Mouse (Mus musculus) heart, embryonic 12.5 days (tissue): ENCODE results near the gene Trabd. TPM values are rescaled to one million over a fixed set of nuclear protein-coding genes. Genes with fewer than 3 reads are reported as not detected.
A peak's percentile ranks its signal among the peaks of the same experiment; 100 is the strongest.

ENCODE experiments used
- ATAC-seq: fragments of 200-750 bp; cut with Nextera tagmentation; 2 replicates; pipeline ENCODE4 v1.8.0; 2017; ENCODE audit warnings: moderate TSS enrichment, moderate library complexity; ENCODE audit not compliant: insufficient number of reproducible peaks, low FRiP score
- H3K27ac ChIP-seq: fragments of 300-500 bp; sonication (generic); 2 replicates; pipeline ENCODE4 v1.5.1; 2016; ENCODE audit warnings: mild to moderate bottlenecking, moderate library complexity; ENCODE audit not compliant: poor library complexity, severe bottlenecking
- H3K27me3 ChIP-seq: fragments of 300-500 bp; sonication (generic); replicated peaks from 2 replicates; pipeline ENCODE4 v1.6.1; 2016; ENCODE audit warnings: mild to moderate bottlenecking, moderate library complexity
- H3K36me3 ChIP-seq: fragments of 300-500 bp; sonication (generic); 2 replicates; pipeline ENCODE4 v1.6.1; 2016; ENCODE audit warnings: mild to moderate bottlenecking, moderate library complexity
- H3K4me1 ChIP-seq: fragments of 300-500 bp; sonication (generic); replicated peaks from 2 replicates; pipeline ENCODE4 v1.6.1; 2016; ENCODE audit warnings: mild to moderate bottlenecking
- H3K4me2 ChIP-seq: fragments of 300-500 bp; sonication (generic); 2 replicates; pipeline ENCODE4 v1.6.1; 2016; ENCODE audit warnings: mild to moderate bottlenecking, moderate library complexity
- H3K4me3 ChIP-seq: fragments of 300-500 bp; sonication (generic); 2 replicates; pipeline ENCODE4 v1.5.1; 2016; ENCODE audit warnings: mild to moderate bottlenecking
- H3K9ac ChIP-seq: fragments of 300-500 bp; sonication (generic); 2 replicates; pipeline ENCODE4 v1.6.1; 2016; ENCODE audit warnings: mild to moderate bottlenecking, moderate library complexity
- H3K9me3 ChIP-seq: fragments of 300-500 bp; sonication (generic); replicated peaks from 2 replicates; pipeline ENCODE4 v1.6.1; 2016; ENCODE audit warnings: mild to moderate bottlenecking, moderate library complexity
- WGBS: fragments of 180-500 bp; shearing (Covaris S2); methylation state at CpG from one replicate; pipeline ENCODE4 v1.1.7; 2016; 5-methylcytosine and 5-hydroxymethylcytosine counted together
- polyA plus RNA-seq: library from polyadenylated mRNA; unstranded; fragments of >200 nt; fragmentation: Nextera tagmentation; extraction: Ambion mirVana; gene quantifications from 2 replicates; pipeline ENCODE4 v1.2.1, GENCODE M21; 2016

Gene Trabd
- polyA plus RNA-seq, 1 experiment from 2014 or later, result 51.7 TPM

- Histone ChIP-seq H3K4me1 (peaks cover 10% of the 10 kb centered on the region), H3K27ac (no peak overlapping the region), H3K27me3 (no peaks in the 10 kb centered on the region), H3K9ac (no peak overlapping the region), H3K36me3 (peaks cover 76% of the 10 kb centered on the region), H3K4me3 (no peak overlapping the region), H3K9me3 (no peaks in the 10 kb centered on the region), H3K4me2 (no peak overlapping the region)
- 97% methylated on average over 1 of the region's 1 CpGs for WGBS
- no peak for ATAC-seq
Measured at GRCm38 (mm10) chr15:89083906-89084305, 9.0 kb downstream of the Trabd start.

GRCm38 (mm10) chr15:89084826-89085225 is 9.9 kb downstream of the Trabd start:
- WGBS, result 86% methylated on average over 2 of the region's 2 CpGs
- H3K9me3 ChIP-seq, result no peaks in the 10 kb centered on the region
- no peak for ATAC-seq
- H3K4me1 ChIP-seq, result peaks cover 13% of the 10 kb centered on the region
- H3K27ac ChIP-seq, result no peak overlapping the region
- peaks cover 70% of the 10 kb centered on the region for H3K36me3 ChIP-seq
- H3K4me2 ChIP-seq, result no peak overlapping the region
- no peak overlapping the region for H3K4me3 ChIP-seq
- H3K9ac ChIP-seq, result no peak overlapping the region
- H3K27me3 ChIP-seq, result no peaks in the 10 kb centered on the region

GRCm38 (mm10) chr15:89088607-89089247 is 13.8 kb downstream of the Trabd start, which contains the start of gene Selenoo:
Selenoo (plus strand) TSS chr15:89089084.
- Histone ChIP-seq H3K27me3 (no peaks in the 10 kb centered on the region), H3K27ac (peak within 1 kb of the TSS; percentile 69), H3K4me2 (peak within 1 kb of the TSS; percentile 99), H3K4me3 (peak within 1 kb of the TSS; percentile 93), H3K36me3 (peaks cover 48% of the 10 kb centered on the region), H3K9me3 (no peaks in the 10 kb centered on the region), H3K9ac (peak within 1 kb of the TSS; percentile 96), H3K4me1 (peaks cover 19% of the 10 kb centered on the region)
- ATAC-seq, result peak; percentile 93
- WGBS, result 3% methylated on average over 37 of the region's 38 CpGs

- H3K9me3 ChIP-seq, result no peaks in the 10 kb centered on the region
- peak overlapping the region; percentile 96 for H3K9ac ChIP-seq
- WGBS, result 2% methylated on average over 68 of the region's 68 CpGs
- no peaks in the 10 kb centered on the region for H3K27me3 ChIP-seq
- H3K36me3 ChIP-seq, result peaks cover 48% of the 10 kb centered on the region
- H3K4me2 ChIP-seq, result peak overlapping the region; percentile 99
- peak; percentile 76 for ATAC-seq
- peak overlapping the region; percentile 93 for H3K4me3 ChIP-seq
- H3K4me1 ChIP-seq, result peaks cover 19% of the 10 kb centered on the region
- H3K27ac ChIP-seq, result peak overlapping the region; percentile 69; the same call in 1 of the 2 replicates
Measured at GRCm38 (mm10) chr15:89089248-89090051, 14.5 kb downstream of the Trabd start.

GRCm38 (mm10) chr15:89090662-89091061 is 15.7 kb downstream of the Trabd start:
- Histone ChIP-seq H3K36me3 (peaks cover 48% of the 10 kb centered on the region), H3K9ac (no peak overlapping the region), H3K27me3 (no peaks in the 10 kb centered on the region), H3K27ac (no peak overlapping the region), H3K4me3 (no peak overlapping the region), H3K9me3 (no peaks in the 10 kb centered on the region), H3K4me1 (peaks cover 19% of the 10 kb centered on the region), H3K4me2 (no peak overlapping the region)
- ATAC-seq, result no peak
- WGBS, result 88% methylated on average over 4 of the region's 4 CpGs

GRCm38 (mm10) chr15:89092181-89092580 is 17.3 kb downstream of the Trabd start:
- Histone ChIP-seq H3K27me3 (no peaks in the 10 kb centered on the region), H3K4me1 (peaks cover 19% of the 10 kb centered on the region), H3K27ac (no peak overlapping the region), H3K9me3 (no peaks in the 10 kb centered on the region), H3K4me2 (no peak overlapping the region), H3K36me3 (peaks cover 48% of the 10 kb centered on the region), H3K9ac (no peak overlapping the region), H3K4me3 (no peak overlapping the region)
- ATAC-seq, result no peak
- 78% methylated on average over 5 of the region's 5 CpGs for WGBS

GRCm38 (mm10) chr15:89097450-89097849 is 22.5 kb downstream of the Trabd start:
- Histone ChIP-seq H3K4me2 (no peak overlapping the region), H3K27ac (no peak overlapping the region), H3K36me3 (peaks cover 99% of the 10 kb centered on the region), H3K9ac (no peak overlapping the region), H3K9me3 (no peaks in the 10 kb centered on the region), H3K4me1 (no peaks in the 10 kb centered on the region), H3K4me3 (no peak overlapping the region), H3K27me3 (no peaks in the 10 kb centered on the region)
- WGBS, result 92% methylated on average over 5 of the region's 5 CpGs
- no peak for ATAC-seq

- H3K9me3 ChIP-seq, result no peaks in the 10 kb centered on the region
- H3K27me3 ChIP-seq, result no peaks in the 10 kb centered on the region
- H3K4me1 ChIP-seq, result no peaks in the 10 kb centered on the region
- peaks cover 99% of the 10 kb centered on the region for H3K36me3 ChIP-seq
- H3K9ac ChIP-seq, result no peak overlapping the region
- H3K4me2 ChIP-seq, result no peak overlapping the region
- H3K27ac ChIP-seq, result no peak overlapping the region
- WGBS, result 84% methylated on average over 7 of the region's 7 CpGs
- no peak for ATAC-seq
- no peak overlapping the region for H3K4me3 ChIP-seq
Measured at GRCm38 (mm10) chr15:89098616-89099015, 23.7 kb downstream of the Trabd start.

GRCm38 (mm10) chr15:89100823-89101222 is 25.9 kb downstream of the Trabd start:
- Histone ChIP-seq H3K9me3 (no peaks in the 10 kb centered on the region), H3K36me3 (peaks cover 98% of the 10 kb centered on the region), H3K9ac (no peak overlapping the region), H3K4me3 (no peak overlapping the region), H3K27ac (no peak overlapping the region), H3K27me3 (no peaks in the 10 kb centered on the region), H3K4me1 (no peaks in the 10 kb centered on the region), H3K4me2 (no peak overlapping the region)
- ATAC-seq, result no peak
- WGBS, result 92% methylated on average over 12 of the region's 12 CpGs

- no peak for ATAC-seq
- WGBS, result 76% methylated on average over 5 of the region's 5 CpGs
- no peaks in the 10 kb centered on the region for H3K27me3 ChIP-seq
- H3K36me3 ChIP-seq, result peaks cover 98% of the 10 kb centered on the region
- H3K4me2 ChIP-seq, result no peak overlapping the region
- H3K4me3 ChIP-seq, result no peak overlapping the region
- H3K27ac ChIP-seq, result no peak overlapping the region
- no peaks in the 10 kb centered on the region for H3K4me1 ChIP-seq
- no peak overlapping the region for H3K9ac ChIP-seq
- H3K9me3 ChIP-seq, result no peaks in the 10 kb centered on the region
Measured at GRCm38 (mm10) chr15:89102646-89103045, 27.7 kb downstream of the Trabd start.

- H3K4me1 ChIP-seq, result no peaks in the 10 kb centered on the region
- no peak overlapping the region for H3K9ac ChIP-seq
- no peaks in the 10 kb centered on the region for H3K9me3 ChIP-seq
- ATAC-seq, result no peak
- no peak overlapping the region for H3K4me3 ChIP-seq
- H3K27ac ChIP-seq, result no peak overlapping the region
- WGBS, result 85% methylated on average over 10 of the region's 10 CpGs
- H3K27me3 ChIP-seq, result no peaks in the 10 kb centered on the region
- H3K4me2 ChIP-seq, result no peak overlapping the region
- H3K36me3 ChIP-seq, result peaks cover 99% of the 10 kb centered on the region
Measured at GRCm38 (mm10) chr15:89103921-89104320, 29.0 kb downstream of the Trabd start.
